Mouse (Mus musculus) monocyte, adult 5-6 weeks (primary cell): ENCODE results near the gene Farsb. TPM values are rescaled to one million over a fixed set of nuclear protein-coding genes. Genes with fewer than 3 reads are reported as not detected.
"Not testable (repeated sequence)": the region's sequence is repeated elsewhere in the genome, so short reads cannot be mapped to it uniquely, and the experiment has no call there.

Experiments
- ATAC-seq: fragments of 153-309, 156-312 bp; replicated peaks from 2 replicates; pipeline ENCODE4 v1.8.0; 2017; ENCODE audit warnings: mild to moderate bottlenecking; ENCODE audit not compliant: low TSS enrichment, insufficient number of reproducible peaks, severe bottlenecking, poor library complexity, low FRiP score
- total RNA-seq: library from RNA; stranded (forward); fragments of 200-1000, 200-491, 200-594 nt; gene quantifications from 3 replicates; pipeline ENCODE4 v1.2.3, GENCODE M21; 2017

Farsb gene
- total RNA-seq, result 16.5 to 27.7 TPM (median 20.3 TPM) in 3 replicates

GRCm38 (mm10) chr1:78488752-78489492, at the start of gene Farsb:
Farsb (minus strand) TSS chr1:78488897.
- ATAC-seq, result peak; percentile 84

- ATAC-seq, result no peak
These were observed 49.7 kb upstream of the Farsb start for GRCm38 (mm10) chr1:78538396-78538795.

- ATAC-seq, result peak; percentile 96
These were observed 48.9 kb upstream of the Farsb start for GRCm38 (mm10) chr1:78537494-78538010.

GRCm38 (mm10) chr1:78536310-78537164, 47.8 kb upstream of the Farsb start:
- 0 out of 2 replicates have a peak, but pooled peaks have one; percentile 45 for ATAC-seq

GRCm38 (mm10) chr1:78534428-78535150, 45.9 kb upstream of the Farsb start:
- ATAC-seq, result no peak

- no peak for ATAC-seq
These were observed 43.6 kb upstream of the Farsb start for GRCm38 (mm10) chr1:78532184-78532800.

- ATAC-seq, result no peak
These were observed 42.0 kb upstream of the Farsb start for GRCm38 (mm10) chr1:78530500-78531215.

GRCm38 (mm10) chr1:78529011-78529410, 40.3 kb upstream of the Farsb start:
- ATAC-seq, result no peak

- no peak for ATAC-seq
These were observed 39.7 kb upstream of the Farsb start for GRCm38 (mm10) chr1:78528356-78528755.

- no peak for ATAC-seq
These were observed 36.6 kb upstream of the Farsb start for GRCm38 (mm10) chr1:78525189-78525886.

GRCm38 (mm10) chr1:78518907-78519306, 30.2 kb upstream of the Farsb start:
- ATAC-seq, result no peak

GRCm38 (mm10) chr1:78512756-78513155, 24.1 kb upstream of the Farsb start:
- ATAC-seq, result no peak

- no peak for ATAC-seq
These were observed 23.0 kb upstream of the Farsb start, which contains the start of gene BC035947 for GRCm38 (mm10) chr1:78511621-78512160. BC035947 (minus strand) TSS chr1:78512158.

- ATAC-seq, result no peak
These were observed 22.2 kb upstream of the Farsb start, which contains the start of gene Mogat1 for GRCm38 (mm10) chr1:78510862-78511261. Mogat1 (plus strand) TSS chr1:78510991.

- ATAC-seq, result no peak
These were observed 18.4 kb upstream of the Farsb start for GRCm38 (mm10) chr1:78507137-78507536.

GRCm38 (mm10) chr1:78502527-78502926, 13.8 kb upstream of the Farsb start:
- ATAC-seq, result no peak

- ATAC-seq, result not testable (repeated sequence)
These were observed 13.2 kb upstream of the Farsb start for GRCm38 (mm10) chr1:78501856-78502255.
